Mouse (Mus musculus): ENCODE measurements around the gene Gnat3.
A peak's percentile ranks its signal among the peaks of the same experiment; 100 is the strongest.

The Gnat3 gene

GRCm38 (mm10) chr5:18006157-18006556, 43.8 kb downstream of the Gnat3 start:
- no peak for DNase-seq (ENCODE audit: low spot score)

GRCm38 (mm10) chr5:18007067-18007466, 44.7 kb downstream of the Gnat3 start:
- no peak for DNase-seq (ENCODE audit: low spot score)

- no peak for DNase-seq (ENCODE audit: low spot score)
Measured at GRCm38 (mm10) chr5:18010301-18010700, 48.0 kb downstream of the Gnat3 start.

GRCm38 (mm10) chr5:18013196-18013595, 50.8 kb downstream of the Gnat3 start:
- no peak for DNase-seq (ENCODE audit: low spot score)

GRCm38 (mm10) chr5:18014209-18014829, 52.0 kb downstream of the Gnat3 start:
- no peak for DNase-seq (ENCODE audit: low spot score)

- peak; percentile 25 for DNase-seq (ENCODE audit: low spot score)
Measured at GRCm38 (mm10) chr5:18023347-18023746, 61.0 kb downstream of the Gnat3 start.

GRCm38 (mm10) chr5:18027531-18027930, 65.2 kb downstream of the Gnat3 start:
- DNase-seq (ENCODE audit: low spot score) = no peak

- DNase-seq (ENCODE audit: low spot score) = no peak
Measured at GRCm38 (mm10) chr5:18035848-18036638, 73.7 kb downstream of the Gnat3 start.

- no peak for DNase-seq (ENCODE audit: low spot score)
Measured at GRCm38 (mm10) chr5:18043022-18043421, 80.7 kb downstream of the Gnat3 start.

GRCm38 (mm10) chr5:18048841-18049240, 86.5 kb downstream of the Gnat3 start:
- DNase-seq (ENCODE audit: low spot score) = no peak

- DNase-seq (ENCODE audit: low spot score) = no peak
Measured at GRCm38 (mm10) chr5:18055323-18055722, 93.0 kb downstream of the Gnat3 start.
